Mouse (Mus musculus) bone marrow macrophage, adult 2 months (primary cell): Measurements from ENCODE around the gene Rnf10.

Source experiments
- CTCF ChIP-seq: IDR thresholded peaks from 2 replicates; pipeline ENCODE4 v1.5.1; 2012; ENCODE audit warnings: low read depth, mild to moderate bottlenecking, low read length, moderate library complexity
- POLR2A ChIP-seq: IDR thresholded peaks from 2 replicates; pipeline ENCODE4 v1.6.1; 2012; ENCODE audit warnings: mild to moderate bottlenecking, low read depth, low read length, borderline replicate concordance

DNA sequence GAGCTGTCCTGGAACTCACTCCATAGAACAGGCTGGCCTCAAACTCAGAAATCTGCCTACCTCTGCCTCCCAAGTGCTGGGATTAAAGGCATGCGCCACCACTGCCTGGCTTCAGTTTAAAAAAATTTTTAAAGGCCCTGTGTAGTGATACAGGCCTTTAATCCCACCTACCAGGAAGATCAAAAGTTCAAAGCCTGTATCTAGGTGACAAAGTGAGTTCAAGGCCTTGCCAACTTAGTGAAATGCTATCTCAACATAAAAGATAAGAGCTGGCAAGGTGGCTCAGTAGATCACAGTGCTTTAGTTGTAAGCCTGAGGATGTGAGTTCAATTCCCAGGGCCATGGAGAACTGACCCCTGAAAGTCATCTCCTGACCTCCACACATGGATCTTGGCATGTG lies 5.4 kb upstream of the Rnf10 start:
- TF ChIP-seq POLR2A = no peak
- TF ChIP-seq CTCF = no peak
